Mouse (Mus musculus): Measurements from ENCODE around the gene Lins1. TPM values are rescaled to one million over a fixed set of nuclear protein-coding genes. Genes with fewer than 3 reads are reported as not detected.

Lins1 gene
- polyA plus RNA-seq, 1 experiment from 2014 or later, result 8.8 TPM

DNA sequence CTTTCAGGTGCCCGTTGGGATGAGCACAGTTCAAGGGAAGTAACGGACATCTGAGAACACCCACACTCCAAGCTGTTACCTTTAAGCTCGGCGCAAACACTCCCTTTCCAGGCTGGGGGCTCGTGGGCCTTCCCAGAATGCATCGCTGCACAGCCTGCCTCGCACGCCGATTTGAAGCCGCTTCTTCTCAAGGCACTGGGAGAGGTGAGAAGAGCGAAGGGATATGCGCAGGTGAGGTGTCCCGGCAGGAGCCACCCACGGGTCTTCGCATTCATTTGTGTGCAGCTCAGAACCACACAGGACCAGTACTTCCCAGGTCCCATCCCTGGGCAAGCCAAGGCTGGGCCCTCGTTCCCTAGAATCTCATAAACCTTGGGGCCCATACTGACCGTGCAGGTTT, 43.7 kb downstream of the Lins1 start:
- WGBS, result 93% methylated on average over 17 of the region's 17 CpGs
- H3K27me3 ChIP-seq, result no peaks in the 10 kb centered on the region
- H3K4me3 ChIP-seq, result no peak overlapping the region
- ATAC-seq (replicated peaks; ENCODE audit: insufficient number of reproducible peaks, insufficient read depth, low FRiP score, low read depth), result no peak
- H3K9me3 ChIP-seq (replicated peaks), result no peaks in the 10 kb centered on the region
- peaks cover 5% of the 10 kb centered on the region; the same call in 1 of the 2 replicates for H3K4me1 ChIP-seq (replicated peaks)
- no peaks in the 10 kb centered on the region for H3K36me3 ChIP-seq
- no peak overlapping the region for H3K4me2 ChIP-seq
- H3K27ac ChIP-seq, result no peak overlapping the region
- H3K9ac ChIP-seq, result no peak overlapping the region

DNA sequence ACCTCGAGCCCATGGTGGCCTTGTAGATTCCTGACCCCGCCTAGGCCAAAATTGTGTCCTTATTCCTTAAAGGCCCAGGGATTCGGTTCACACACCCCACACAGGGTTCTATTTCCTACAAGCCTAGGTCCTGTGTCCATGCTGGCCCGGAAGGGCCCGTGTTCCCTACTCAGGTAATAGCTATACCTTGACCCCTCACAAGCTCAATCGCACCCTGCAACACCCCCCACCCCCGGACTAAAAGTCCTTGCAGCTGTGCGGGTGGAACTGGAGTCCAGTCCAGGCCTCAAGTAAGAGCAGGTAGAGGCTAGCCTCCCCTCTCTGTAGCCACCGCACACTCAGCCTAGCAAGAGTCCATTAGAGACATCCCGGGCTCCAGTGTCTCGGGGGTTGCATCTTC, 44.2 kb downstream of the Lins1 start:
- 92% methylated on average over 11 of the region's 11 CpGs for WGBS
- Histone ChIP-seq H3K4me3 (no peak overlapping the region), H3K4me2 (no peak overlapping the region), H3K9me3 (replicated peaks) (no peaks in the 10 kb centered on the region), H3K27me3 (no peaks in the 10 kb centered on the region), H3K4me1 (replicated peaks) (peaks cover 5% of the 10 kb centered on the region; the same call in 1 of the 2 replicates), H3K27ac (no peak overlapping the region), H3K36me3 (no peaks in the 10 kb centered on the region), H3K9ac (no peak overlapping the region)
- no peak for ATAC-seq (replicated peaks; ENCODE audit: insufficient number of reproducible peaks, insufficient read depth, low FRiP score, low read depth)

DNA sequence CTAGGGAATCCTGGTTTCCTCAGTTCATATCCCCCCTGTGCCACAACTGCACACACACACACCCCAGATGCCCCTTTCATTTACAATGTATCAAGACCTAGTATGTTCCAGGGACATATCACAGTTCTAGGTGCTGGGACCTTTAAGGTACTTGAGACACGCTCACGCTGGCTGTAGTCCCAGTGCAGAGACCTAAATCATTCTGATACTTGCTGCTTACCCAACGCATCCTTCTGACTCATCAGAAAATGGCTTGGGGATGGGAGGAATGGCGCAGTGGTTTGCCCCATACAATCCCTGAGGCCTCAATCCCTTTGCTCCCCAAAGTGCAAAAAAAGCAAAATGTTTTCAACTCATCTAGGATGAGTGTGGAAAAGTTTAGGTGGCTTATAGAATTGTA, 44.8 kb downstream of the Lins1 start:
- no peak overlapping the region for H3K4me2 ChIP-seq
- WGBS, result 90% methylated on average over 4 of the region's 4 CpGs
- H3K36me3 ChIP-seq, result no peaks in the 10 kb centered on the region
- no peak overlapping the region for H3K9ac ChIP-seq
- no peak overlapping the region for H3K27ac ChIP-seq
- ATAC-seq (replicated peaks; ENCODE audit: insufficient number of reproducible peaks, insufficient read depth, low FRiP score, low read depth), result no peak
- peaks cover 5% of the 10 kb centered on the region; the same call in 1 of the 2 replicates for H3K4me1 ChIP-seq (replicated peaks)
- no peaks in the 10 kb centered on the region for H3K9me3 ChIP-seq (replicated peaks)
- no peak overlapping the region for H3K4me3 ChIP-seq
- H3K27me3 ChIP-seq, result no peaks in the 10 kb centered on the region

DNA sequence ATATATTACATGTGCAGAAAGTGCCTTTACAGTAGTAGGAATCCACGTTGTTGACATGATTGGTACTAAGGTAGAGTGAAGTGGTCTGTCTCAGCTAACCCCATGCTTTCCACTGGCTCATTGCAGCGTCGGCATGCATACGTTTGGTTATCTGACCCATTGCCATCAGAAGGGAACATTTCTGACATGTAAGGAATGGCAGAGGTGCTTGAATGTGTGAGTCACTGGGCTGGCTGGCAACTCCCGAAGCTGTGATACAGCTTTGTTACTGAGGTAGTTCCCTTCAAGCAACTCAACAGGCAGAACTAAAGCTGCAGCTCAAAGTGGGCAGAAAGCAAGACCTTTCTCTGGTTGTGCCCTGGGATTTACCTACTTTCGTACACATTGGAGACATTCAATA, 45.3 kb downstream of the Lins1 start:
- ATAC-seq (replicated peaks; ENCODE audit: insufficient number of reproducible peaks, insufficient read depth, low FRiP score, low read depth), result 0 out of 2 replicates have a peak, but pooled peaks have one; percentile 22
- Histone ChIP-seq H3K9me3 (replicated peaks) (no peaks in the 10 kb centered on the region), H3K9ac (no peak overlapping the region), H3K36me3 (no peaks in the 10 kb centered on the region), H3K4me3 (no peak overlapping the region), H3K27me3 (no peaks in the 10 kb centered on the region), H3K4me2 (no peak overlapping the region), H3K27ac (no peak overlapping the region; the same call in 1 of the 2 replicates), H3K4me1 (replicated peaks) (peaks cover 5% of the 10 kb centered on the region; the same call in 1 of the 2 replicates)
- 41% methylated on average over 6 of the region's 6 CpGs for WGBS

DNA sequence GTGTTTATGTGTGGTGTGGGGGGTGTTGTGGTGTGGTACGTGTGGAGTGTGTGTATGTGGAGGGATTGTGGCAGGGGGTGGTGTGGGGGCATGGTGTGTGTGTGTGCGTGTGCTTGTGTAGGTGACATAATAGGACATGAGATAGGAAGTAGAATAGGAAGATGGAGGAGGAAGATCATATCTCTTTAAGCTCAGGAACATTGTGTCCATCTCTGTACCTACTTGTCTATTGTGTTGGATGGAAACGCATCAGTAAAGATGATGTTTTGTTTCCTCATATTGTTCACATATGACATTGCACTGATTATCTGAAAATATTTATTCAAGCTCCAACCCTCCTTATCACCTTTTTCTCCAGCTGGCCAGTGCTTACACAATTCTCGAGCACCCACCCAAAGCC, 47.7 kb downstream of the Lins1 start:
- no peak overlapping the region for H3K9ac ChIP-seq
- H3K9me3 ChIP-seq (replicated peaks), result no peaks in the 10 kb centered on the region
- peaks cover 16% of the 10 kb centered on the region for H3K4me1 ChIP-seq (replicated peaks)
- H3K4me2 ChIP-seq, result no peak overlapping the region
- WGBS, result 74% methylated on average over 4 of the region's 4 CpGs
- no peak overlapping the region for H3K27ac ChIP-seq
- ATAC-seq (replicated peaks; ENCODE audit: insufficient number of reproducible peaks, insufficient read depth, low FRiP score, low read depth), result no peak
- H3K36me3 ChIP-seq, result no peaks in the 10 kb centered on the region
- no peak overlapping the region for H3K4me3 ChIP-seq
- no peaks in the 10 kb centered on the region for H3K27me3 ChIP-seq

DNA sequence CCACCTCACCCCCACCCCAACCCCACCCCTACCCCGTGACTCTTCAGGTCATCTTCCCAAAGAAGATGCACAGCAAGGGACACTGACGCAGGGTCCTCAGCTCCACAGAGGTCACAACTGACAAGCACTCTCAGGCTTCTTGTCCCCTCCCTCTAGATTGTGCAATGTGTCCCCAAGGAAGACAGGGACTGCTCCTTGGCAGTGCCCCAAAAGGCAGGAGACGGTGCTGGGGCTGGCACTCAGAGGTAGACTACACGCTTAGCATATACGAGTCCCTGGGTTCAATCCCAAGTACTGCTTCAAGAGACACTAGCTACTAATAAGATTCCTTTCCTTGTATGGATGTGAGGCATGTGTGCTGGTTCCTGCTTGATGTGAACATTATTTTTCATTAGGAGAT, 51.3 kb downstream of the Lins1 start:
- WGBS, result 61% methylated on average over 5 of the region's 5 CpGs

DNA sequence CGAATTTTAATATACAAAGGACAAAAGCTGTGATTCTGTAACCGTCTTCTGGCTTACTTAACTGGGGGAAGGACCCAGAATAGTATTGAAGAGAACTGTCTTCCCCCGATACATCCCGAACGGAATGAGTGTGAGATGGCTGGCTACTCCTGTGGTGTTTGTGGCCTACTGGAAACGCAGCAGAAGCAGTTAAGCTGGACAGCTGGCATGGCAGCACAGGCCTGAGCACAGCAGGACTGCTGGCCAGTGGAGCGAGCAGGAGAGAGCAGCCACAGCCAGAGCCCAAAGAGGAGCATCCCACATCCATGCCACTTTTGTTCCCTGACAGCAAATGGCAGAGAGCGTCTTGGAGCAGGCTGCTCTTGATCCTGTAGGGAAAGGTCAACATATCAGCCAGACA, 51.7 kb downstream of the Lins1 start:
- no peak overlapping the region for H3K9ac ChIP-seq
- H3K4me2 ChIP-seq, result no peak overlapping the region
- ATAC-seq (replicated peaks; ENCODE audit: insufficient number of reproducible peaks, insufficient read depth, low FRiP score, low read depth), result no peak
- no peaks in the 10 kb centered on the region for H3K36me3 ChIP-seq
- no peak overlapping the region for H3K27ac ChIP-seq
- peaks cover 12% of the 10 kb centered on the region for H3K4me1 ChIP-seq (replicated peaks)
- no peaks in the 10 kb centered on the region for H3K27me3 ChIP-seq
- H3K9me3 ChIP-seq (replicated peaks), result no peaks in the 10 kb centered on the region
- H3K4me3 ChIP-seq, result no peak overlapping the region
- 77% methylated on average over 8 of the region's 8 CpGs for WGBS

More for the DNA sequence above, 51.3 kb downstream of the Lins1 start:
- Histone ChIP-seq H3K9ac (no peak overlapping the region), H3K27me3 (no peaks in the 10 kb centered on the region), H3K4me2 (no peak overlapping the region), H3K9me3 (replicated peaks) (no peaks in the 10 kb centered on the region), H3K4me3 (no peak overlapping the region), H3K27ac (no peak overlapping the region), H3K36me3 (no peaks in the 10 kb centered on the region), H3K4me1 (replicated peaks) (peaks cover 12% of the 10 kb centered on the region)
- ATAC-seq (replicated peaks; ENCODE audit: insufficient number of reproducible peaks, insufficient read depth, low FRiP score, low read depth), result no peak

DNA sequence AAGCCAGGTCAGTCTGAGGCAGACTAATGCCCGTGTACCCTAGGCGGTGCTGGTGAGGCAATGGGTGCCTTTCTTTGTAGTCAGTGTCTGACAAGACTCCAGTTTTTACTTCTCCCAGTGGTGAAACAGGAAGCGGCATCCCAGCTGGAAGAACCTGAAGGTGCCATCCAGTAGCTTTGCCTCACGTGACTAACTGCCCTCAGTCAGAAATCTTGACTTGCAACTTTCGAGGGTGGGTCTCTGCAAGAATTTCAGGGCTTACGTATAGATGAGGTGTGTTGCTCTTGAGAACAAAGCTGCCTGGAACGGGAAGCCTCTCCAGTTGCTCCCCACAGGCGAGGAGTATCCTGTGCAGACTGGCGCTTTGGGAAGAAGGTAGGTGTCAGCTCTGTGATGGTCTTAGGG, 53.7 kb downstream of the Lins1 start, which contains the start of gene Cers3:
TSS of gene Cers3 (plus strand) at position 128 of the 405 bp plus-strand sequence.
- 70% methylated on average over 9 of the region's 9 CpGs for WGBS
- no peak within 1 kb of the TSS for H3K9ac ChIP-seq

DNA sequence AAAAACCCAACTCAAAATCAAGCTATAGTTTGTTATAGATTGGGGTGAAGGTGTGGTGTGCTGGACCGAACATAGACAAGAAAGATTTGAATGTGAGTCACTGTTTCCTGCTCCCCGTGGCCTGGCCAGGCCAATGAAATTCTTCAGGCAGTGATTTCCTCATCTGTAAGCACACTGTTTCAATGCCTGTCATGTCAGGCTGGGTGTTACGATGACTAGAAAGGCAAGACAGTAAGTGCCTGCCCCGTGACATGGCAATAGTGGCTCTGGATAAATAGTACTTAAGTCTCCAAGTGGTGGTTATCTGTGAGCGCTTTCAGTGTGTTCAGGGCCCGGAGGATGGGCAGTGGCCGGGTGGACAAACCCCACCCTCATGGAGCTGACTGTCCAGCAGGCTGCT, 57.3 kb downstream of the Lins1 start:
- H3K4me3 ChIP-seq, result no peak overlapping the region
- no peaks in the 10 kb centered on the region for H3K27me3 ChIP-seq
- no peak overlapping the region for H3K9ac ChIP-seq
- H3K27ac ChIP-seq, result peak overlapping the region; percentile 21; the same call in 1 of the 2 replicates
- WGBS, result 42% methylated on average over 7 of the region's 7 CpGs
- no peaks in the 10 kb centered on the region for H3K36me3 ChIP-seq
- peaks cover 8% of the 10 kb centered on the region; the same call in 1 of the 2 replicates for H3K4me1 ChIP-seq (replicated peaks)
- no peak overlapping the region for H3K4me2 ChIP-seq
- no peaks in the 10 kb centered on the region for H3K9me3 ChIP-seq (replicated peaks)
- ATAC-seq (replicated peaks; ENCODE audit: insufficient number of reproducible peaks, insufficient read depth, low FRiP score, low read depth), result no peak

More for the DNA sequence above, 53.7 kb downstream of the Lins1 start, which contains the start of gene Cers3:
- Histone ChIP-seq H3K36me3 (no peaks in the 10 kb centered on the region), H3K9me3 (replicated peaks) (no peaks in the 10 kb centered on the region), H3K27me3 (no peaks in the 10 kb centered on the region), H3K4me2 (no peak within 1 kb of the TSS), H3K4me3 (no peak within 1 kb of the TSS), H3K27ac (no peak within 1 kb of the TSS), H3K4me1 (replicated peaks) (peaks cover 19% of the 10 kb centered on the region)
- ATAC-seq (replicated peaks; ENCODE audit: insufficient number of reproducible peaks, insufficient read depth, low FRiP score, low read depth), result no peak

DNA sequence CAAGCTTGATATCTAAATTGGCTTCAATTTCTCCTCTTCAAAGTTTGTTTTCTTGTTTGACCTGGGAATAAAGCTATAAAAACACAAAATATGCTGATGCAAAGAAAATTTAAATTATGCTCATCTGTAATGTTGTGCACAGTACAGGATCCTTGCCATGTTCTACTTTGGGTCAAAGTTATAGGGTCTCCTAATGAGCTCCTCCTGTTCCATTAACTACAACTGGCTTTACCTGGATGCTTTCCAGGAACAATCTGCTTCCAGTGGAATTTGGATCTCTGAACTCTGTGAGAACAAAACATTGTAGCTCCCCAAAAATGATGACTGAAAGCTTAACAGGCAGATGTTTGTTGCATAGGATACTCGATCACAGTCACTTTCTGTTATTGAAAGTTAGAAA, 60.3 kb downstream of the Lins1 start:
- Histone ChIP-seq H3K36me3 (no peaks in the 10 kb centered on the region), H3K27me3 (no peaks in the 10 kb centered on the region), H3K4me3 (no peak overlapping the region), H3K4me2 (no peak overlapping the region), H3K4me1 (replicated peaks) (peaks cover 11% of the 10 kb centered on the region), H3K27ac (no peak overlapping the region), H3K9me3 (replicated peaks) (no peaks in the 10 kb centered on the region), H3K9ac (no peak overlapping the region)
- ATAC-seq (replicated peaks; ENCODE audit: insufficient number of reproducible peaks, insufficient read depth, low FRiP score, low read depth), result no peak
- 90% methylated on average over 1 of the region's 1 CpGs for WGBS

DNA sequence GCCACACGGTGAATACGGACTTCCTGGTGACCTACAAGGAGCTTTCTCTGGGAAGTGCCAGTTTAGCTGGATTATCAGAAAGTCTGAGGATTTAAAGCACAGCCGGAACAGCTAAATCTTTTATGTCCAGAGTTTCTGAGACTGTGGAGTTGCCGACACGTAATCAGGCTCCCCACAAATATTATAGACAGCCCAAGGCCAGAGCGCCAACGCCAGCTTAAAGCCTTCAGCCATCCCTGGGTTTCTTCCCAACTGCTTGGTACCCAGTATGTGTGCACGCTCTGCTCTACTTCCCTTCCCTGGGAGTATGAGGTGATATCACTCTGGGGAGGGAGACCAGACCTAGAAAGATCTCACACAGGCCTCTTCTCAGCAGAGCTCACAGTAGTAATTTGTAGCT, 64.1 kb downstream of the Lins1 start:
- H3K4me2 ChIP-seq, result no peak overlapping the region
- peaks cover 3% of the 10 kb centered on the region; the same call in 1 of the 2 replicates for H3K4me1 ChIP-seq (replicated peaks)
- no peaks in the 10 kb centered on the region for H3K27me3 ChIP-seq
- no peak overlapping the region for H3K4me3 ChIP-seq
- H3K27ac ChIP-seq, result no peak overlapping the region
- WGBS, result 80% methylated on average over 8 of the region's 8 CpGs
- no peak for ATAC-seq (replicated peaks; ENCODE audit: insufficient number of reproducible peaks, insufficient read depth, low FRiP score, low read depth)
- no peaks in the 10 kb centered on the region for H3K9me3 ChIP-seq (replicated peaks)
- no peaks in the 10 kb centered on the region for H3K36me3 ChIP-seq
- H3K9ac ChIP-seq, result no peak overlapping the region

DNA sequence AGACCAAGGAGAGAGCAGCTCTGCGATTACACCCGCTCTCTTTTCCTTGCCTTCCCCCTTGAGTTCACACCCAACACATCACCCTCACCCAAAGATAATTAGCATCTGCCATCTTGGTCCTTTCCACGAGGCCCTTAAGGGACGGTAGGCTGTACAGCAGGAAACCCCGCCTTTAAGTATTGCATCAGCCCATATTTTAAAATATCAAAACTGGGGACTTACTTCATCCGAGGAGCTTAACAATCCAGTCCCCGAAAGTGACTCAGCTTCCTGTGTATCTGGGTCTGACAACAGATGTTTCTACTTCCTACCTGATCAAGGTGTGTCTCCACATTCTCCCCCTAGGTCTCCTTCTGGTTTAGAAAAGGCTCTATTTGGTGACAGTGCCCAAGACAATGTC, 65.9 kb downstream of the Lins1 start:
- ATAC-seq (replicated peaks; ENCODE audit: insufficient number of reproducible peaks, insufficient read depth, low FRiP score, low read depth), result no peak
- no peaks in the 10 kb centered on the region for H3K9me3 ChIP-seq (replicated peaks)
- H3K4me2 ChIP-seq, result no peak overlapping the region
- H3K27ac ChIP-seq, result no peak overlapping the region
- H3K4me3 ChIP-seq, result no peak overlapping the region
- H3K36me3 ChIP-seq, result no peaks in the 10 kb centered on the region
- H3K4me1 ChIP-seq (replicated peaks), result peaks cover 3% of the 10 kb centered on the region; the same call in 1 of the 2 replicates
- H3K9ac ChIP-seq, result no peak overlapping the region
- no peaks in the 10 kb centered on the region for H3K27me3 ChIP-seq
- WGBS, result 75% methylated on average over 7 of the region's 7 CpGs
